In genomic region chr10:127744661-127745060, GRCm38 (mm10) we compare ENCODE assay signal across 2 mouse cellular contexts.
TF ChIP-seq lines count a peak whose summit lies in the region.

No protein-coding gene starts in this region.

TF ChIP-seq in C2C12, 6 proteins besides CTCF, POLR2A, EP300 and RAD21:
- TF ChIP-seq USF1 (IDR thresholded peaks at IDR 0.05; ENCODE audit: low read depth) (no peak), FOSL1 (IDR thresholded peaks at IDR 0.05; ENCODE audit: insufficient read depth, low read length, poor library complexity, severe bottlenecking) (no peak), CEBPB (IDR thresholded peaks at IDR 0.05; ENCODE audit: low read depth) (peak; percentile 1), MYOG (IDR thresholded peaks at IDR 0.05; ENCODE audit: control insufficient read depth, extremely low read depth, insufficient read length) (no peak)

TF ChIP-seq in MEL, 35 proteins besides CTCF, POLR2A, EP300 and RAD21:
- TF ChIP-seq CHD2 (IDR thresholded peaks at IDR 0.05; ENCODE audit: low read length) (no peak), ZKSCAN1 (IDR thresholded peaks at IDR 0.05; ENCODE audit: low read depth, low read length) (no peak), TBP (IDR thresholded peaks at IDR 0.05; ENCODE audit: low read depth, low read length) (no peak), POLR2AphosphoS5 (IDR thresholded peaks at IDR 0.05; ENCODE audit: borderline replicate concordance, low read depth, low read length) (no peak), SMC3 (IDR thresholded peaks at IDR 0.05; ENCODE audit: low read depth, low read length) (peak; percentile 49), MAFK (IDR thresholded peaks at IDR 0.05; ENCODE audit: borderline replicate concordance, low read depth, low read length) (no peak), UBTF (IDR thresholded peaks at IDR 0.05; ENCODE audit: borderline replicate concordance, insufficient read depth, low read depth, low read length) (no peak), NRF1 (IDR thresholded peaks at IDR 0.05; ENCODE audit: insufficient read depth, low read depth, low read length, poor library complexity, severe bottlenecking) (no peak), ZC3H11A (IDR thresholded peaks at IDR 0.05; ENCODE audit: low read depth, low read length) (peak; percentile 2; the same call in 1 of the 2 replicates), GABPA (IDR thresholded peaks at IDR 0.05; ENCODE audit: low read depth, low read length) (no peak)
TF ChIP-seq in MEL: peak in this region for 2.
